Mouse (Mus musculus) kidney, postnatal 14 days (tissue): Measurements from ENCODE around the gene Ccdc188.
"Not testable (repeated sequence)": the region's sequence is repeated elsewhere in the genome, so short reads cannot be mapped to it uniquely, and the experiment has no call there.

Experiments used
- DNase-seq: peaks from one replicate; pipeline ENCODE4 v3.0.0; 2022; ENCODE audit warnings: mixed read lengths

Ccdc188 gene

GRCm38 (mm10) chr16:18217579-18217978, at the start of gene Ccdc188:
Gene Ccdc188 (plus strand): TSS chr16:18217879.
- no peak for DNase-seq

- DNase-seq = no peak
Observed at GRCm38 (mm10) chr16:18169156-18169555, 48.5 kb upstream of the Ccdc188 start.

- no peak for DNase-seq
Observed at GRCm38 (mm10) chr16:18169776-18170175, 47.9 kb upstream of the Ccdc188 start.

GRCm38 (mm10) chr16:18172266-18172855, 45.3 kb upstream of the Ccdc188 start:
- peak; percentile 75 for DNase-seq

- DNase-seq = no peak
Observed at GRCm38 (mm10) chr16:18173231-18173630, 44.4 kb upstream of the Ccdc188 start.

GRCm38 (mm10) chr16:18173788-18174187, 43.9 kb upstream of the Ccdc188 start:
- no peak for DNase-seq

GRCm38 (mm10) chr16:18175817-18176541, 41.7 kb upstream of the Ccdc188 start:
- no peak for DNase-seq

- DNase-seq = no peak
Observed at GRCm38 (mm10) chr16:18176758-18177157, 40.9 kb upstream of the Ccdc188 start.

GRCm38 (mm10) chr16:18179591-18179990, 38.1 kb upstream of the Ccdc188 start:
- no peak for DNase-seq

GRCm38 (mm10) chr16:18181398-18181797, 36.3 kb upstream of the Ccdc188 start:
- no peak for DNase-seq

- no peak for DNase-seq
Observed at GRCm38 (mm10) chr16:18182766-18183165, 34.9 kb upstream of the Ccdc188 start.

- no peak for DNase-seq
Observed at GRCm38 (mm10) chr16:18185715-18186449, 31.8 kb upstream of the Ccdc188 start.

- DNase-seq = no peak
Observed at GRCm38 (mm10) chr16:18186798-18187197, 30.9 kb upstream of the Ccdc188 start.

- DNase-seq = no peak
Observed at GRCm38 (mm10) chr16:18187221-18187620, 30.5 kb upstream of the Ccdc188 start.

GRCm38 (mm10) chr16:18191006-18191405, 26.7 kb upstream of the Ccdc188 start:
- DNase-seq = no peak

GRCm38 (mm10) chr16:18194208-18194985, 23.3 kb upstream of the Ccdc188 start:
- DNase-seq = peak; percentile 56

GRCm38 (mm10) chr16:18195068-18195467, 22.6 kb upstream of the Ccdc188 start:
- peak; percentile 25 for DNase-seq

- DNase-seq = not testable (repeated sequence)
Observed at GRCm38 (mm10) chr16:18195561-18195960, 22.1 kb upstream of the Ccdc188 start.

- no peak for DNase-seq
Observed at GRCm38 (mm10) chr16:18197881-18198280, 19.8 kb upstream of the Ccdc188 start.

- DNase-seq = no peak
Observed at GRCm38 (mm10) chr16:18198365-18199098, 19.1 kb upstream of the Ccdc188 start.

- no peak for DNase-seq
Observed at GRCm38 (mm10) chr16:18200062-18200461, 17.6 kb upstream of the Ccdc188 start.

GRCm38 (mm10) chr16:18201620-18202019, 16.1 kb upstream of the Ccdc188 start:
- DNase-seq = no peak
